Mouse (Mus musculus) bone marrow, adult 2 months (tissue): ENCODE results near the gene Vgll3.

ENCODE experiments used
- CTCF ChIP-seq: fragments of 200-500 bp; IDR thresholded peaks from 2 replicates; pipeline ENCODE4 v1.5.1; 2011; ENCODE audit warnings: low read length, control low read depth; ENCODE audit not compliant: control insufficient read depth, insufficient read depth
- POLR2A ChIP-seq: fragments of 200-500 bp; IDR thresholded peaks from 2 replicates; pipeline ENCODE4 v1.6.1; 2011; ENCODE audit warnings: low read depth, mild to moderate bottlenecking, control low read depth, low read length, borderline replicate concordance; ENCODE audit not compliant: control insufficient read depth

DNA sequence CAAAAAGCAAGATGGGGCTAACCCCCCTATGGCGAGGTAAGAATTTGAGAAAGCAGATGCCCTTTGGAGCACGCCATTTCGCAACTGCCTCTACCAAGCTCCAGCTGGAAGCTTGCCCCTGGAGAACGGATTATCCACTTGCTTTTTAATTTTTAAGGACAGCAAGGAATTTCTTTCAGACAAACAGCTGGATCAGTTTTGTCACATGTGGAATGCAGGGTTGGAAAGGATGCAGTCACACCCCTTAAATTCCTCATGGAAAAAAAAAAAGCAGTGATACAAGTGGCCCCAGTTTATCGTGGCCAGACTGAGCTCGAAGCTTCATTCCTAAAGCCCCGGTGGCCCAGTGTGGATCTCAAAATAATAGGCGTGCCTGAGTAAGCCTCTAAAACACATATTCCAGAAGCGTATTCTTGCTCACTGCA is 13.1 kb downstream of the Vgll3 start:
- TF ChIP-seq CTCF (no peak), POLR2A (no peak)
